Mouse (Mus musculus): ENCODE measurements at regions not wholly inside any gene's neighbourhood (a gene's known extent, or its start where the extent isn't known, plus 50 kb on each side); places are given as distances from the start of the nearest gene placed in this dataset.

DNA sequence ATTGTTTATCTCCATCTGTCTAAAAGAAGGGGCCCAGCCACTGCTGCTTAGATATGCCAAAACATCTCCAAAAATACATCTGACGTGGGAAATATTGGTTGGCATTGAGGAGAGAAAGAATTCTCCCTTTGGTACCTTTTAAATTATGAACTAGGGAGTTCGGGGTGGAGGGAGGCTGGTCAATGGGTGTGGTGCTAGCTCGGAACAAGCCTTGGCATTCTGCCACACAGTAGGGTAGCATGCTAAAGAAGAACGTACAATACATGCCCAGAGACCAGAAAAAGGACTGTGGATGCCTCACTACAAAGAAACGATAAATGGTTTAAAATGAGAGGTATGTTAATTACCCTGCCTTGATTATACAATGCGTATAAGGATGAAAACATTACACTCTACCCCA is 149.3 kb downstream of the Nectin1 start:
- TF ChIP-seq TAL1 (conservative IDR thresholded peaks at IDR 0.05; ENCODE audit: low read depth, low read length): no peak
- TF ChIP-seq POLR2AphosphoS5 (IDR thresholded peaks at IDR 0.05; ENCODE audit: insufficient replicate concordance, low read depth, low read length): no peak
- no peak for TF ChIP-seq GATA1 (IDR thresholded peaks at IDR 0.05; ENCODE audit: borderline replicate concordance, low read length)
- TF ChIP-seq CTCF (IDR thresholded peaks at IDR 0.05; ENCODE audit: low read depth, low read length): no peak
- no peak for TF ChIP-seq GATA2 (IDR thresholded peaks at IDR 0.05; ENCODE audit: borderline replicate concordance, low read depth, low read length)

All from G1E (cell line).